In genomic region chr19:3365089-3365488, GRCm38 (mm10) we compare ENCODE assay signal across 23 mouse cellular contexts. TPM values are rescaled to one million over a fixed set of nuclear protein-coding genes. Genes with fewer than 3 reads are reported as not detected.
DNase-seq lines count a peak whose midpoint lies in the region; ATAC-seq and TF ChIP-seq lines count a peak whose summit lies in the region.
"Had no signal": no experiment of that assay in that cellular context is flagged by ENCODE, and none has a peak within 500 bp of the region (broad histone marks: within the 10 kb centered on the region; RNA-seq: fewer than 3 reads in every experiment).

No protein-coding gene starts in this region.

- DNase-seq in kidney, adult 2 months: no peak
- DNase-seq in kidney, adult 8-10 months: no peak
- no peak for DNase-seq in lung, embryonic 14.5 days
- no peak for DNase-seq in lung, adult 18-20 months
- DNase-seq in NIH3T3 (ENCODE audit: low read depth): peak; percentile 29
- DNase-seq in retina, embryonic 14.5 days (ENCODE audit: low spot score): no peak
- no peak for DNase-seq in spleen, adult 12 weeks (ENCODE audit: low spot score)
- DNase-seq: adrenal gland, postnatal 10 days; cerebellum, postnatal 14 days; gastrocnemius, postnatal 36 days; layer of hippocampus, postnatal 36 days; lung, postnatal 10 days; right cerebral cortex, postnatal 14 days; thymus, adult 2 months had no signal

- peak; percentile 27 for TF ChIP-seq CTCF in kidney, adult 2 months (conservative IDR thresholded peaks at IDR 0.05; ENCODE audit: insufficient read depth, insufficient read length, low read depth, low read length)
- TF ChIP-seq CTCF in lung, embryonic 14.5 days (IDR thresholded peaks at IDR 0.05; ENCODE audit: low read depth): 0 out of 2 replicates have a peak, but pooled peaks have one; percentile 7

- WGBS in kidney, adult 2 months: 95% methylated on average over 3 of the region's 3 CpGs
- WGBS in lung, embryonic 14.5 days: 89% methylated on average over 3 of the region's 3 CpGs

- no peak overlapping the region for H3K9ac ChIP-seq in lung, embryonic 14.5 days
- H3K9ac ChIP-seq: embryonic facial prominence, embryonic 13.5 days; limb, embryonic 15.5 days; midbrain, embryonic 15.5 days; neural tube, embryonic 15.5 days had no signal

- H3K9me3 ChIP-seq in lung, embryonic 14.5 days (ENCODE audit: low read depth, low read length): no peaks in the 10 kb centered on the region
- H3K9me3 ChIP-seq: embryonic facial prominence, embryonic 13.5 days; heart, embryonic 10.5 days; limb, embryonic 15.5 days; midbrain, embryonic 15.5 days; neural tube, embryonic 15.5 days had no signal

- H3K4me1 ChIP-seq in kidney, adult 2 months (ENCODE audit: control insufficient read depth, insufficient read depth, low read length): no peaks in the 10 kb centered on the region
- no peaks in the 10 kb centered on the region for H3K4me1 ChIP-seq in lung, embryonic 14.5 days (ENCODE audit: insufficient read depth)
- H3K4me1 ChIP-seq: embryonic facial prominence, embryonic 13.5 days; heart, embryonic 10.5 days; hindbrain, embryonic 10.5 days; limb, embryonic 15.5 days; midbrain, embryonic 15.5 days; neural tube, embryonic 15.5 days had no signal

- H3K36me3 ChIP-seq in kidney, adult 2 months (ENCODE audit: control insufficient read depth, insufficient read depth, low read length): peaks cover 30% of the 10 kb centered on the region
- H3K36me3 ChIP-seq in lung, embryonic 14.5 days (ENCODE audit: insufficient read depth): peaks cover 16% of the 10 kb centered on the region; the same call in 1 of the 2 replicates
- H3K36me3 ChIP-seq: hindbrain, embryonic 10.5 days; midbrain, embryonic 15.5 days had no signal

- ATAC-seq in lung, embryonic 14.5 days (ENCODE audit: insufficient read depth): no peak
- ATAC-seq: forebrain, embryonic 14.5 days; inflammation-experienced regulatory T-cells, adult 6 months; midbrain, embryonic 15.5 days had no signal

- no peak overlapping the region for H3K4me2 ChIP-seq in lung, embryonic 14.5 days
- H3K4me2 ChIP-seq: embryonic facial prominence, embryonic 13.5 days; limb, embryonic 15.5 days; midbrain, embryonic 15.5 days; neural tube, embryonic 15.5 days had no signal

- H3K27me3 ChIP-seq in kidney, adult 2 months (replicated peaks; ENCODE audit: control insufficient read depth, insufficient read depth, low read length): no peaks in the 10 kb centered on the region
- H3K27me3 ChIP-seq in lung, embryonic 14.5 days (ENCODE audit: insufficient read depth, low read length): no peaks in the 10 kb centered on the region
- H3K27me3 ChIP-seq: embryonic facial prominence, embryonic 13.5 days; limb, embryonic 15.5 days; megakaryocyte, embryonic 14.5 days; midbrain, embryonic 15.5 days; neural tube, embryonic 15.5 days had no signal

- no peak overlapping the region for H3K4me3 ChIP-seq in kidney, adult 2 months (ENCODE audit: insufficient read depth, low read depth, low read length)
- H3K4me3 ChIP-seq in lung, embryonic 14.5 days (ENCODE audit: low read depth, low read length): no peak overlapping the region
- H3K4me3 ChIP-seq: embryonic facial prominence, embryonic 13.5 days; heart, embryonic 10.5 days; hindbrain, embryonic 10.5 days; limb, embryonic 15.5 days; megakaryocyte, embryonic 14.5 days; midbrain, embryonic 15.5 days; neural tube, embryonic 15.5 days had no signal

- H3K27ac ChIP-seq in kidney, adult 2 months (ENCODE audit: insufficient read depth, low read depth, low read length): no peak overlapping the region
- H3K27ac ChIP-seq in lung, embryonic 14.5 days (ENCODE audit: low read depth): no peak overlapping the region
- H3K27ac ChIP-seq: embryonic facial prominence, embryonic 13.5 days; heart, embryonic 10.5 days; hindbrain, embryonic 10.5 days; limb, embryonic 15.5 days; midbrain, embryonic 15.5 days; neural tube, embryonic 15.5 days had no signal

- TF ChIP-seq POLR2A in kidney, adult 2 months (IDR thresholded peaks at IDR 0.05; ENCODE audit: low read depth, low read length): no peak

RNA-seq across cellular contexts. Expression of gene Tesmin, which starts 23.6 kb away (rescaled TPM):
- polyA plus RNA-seq in kidney, adult 2 months (2012; rRNA removed): 0.24 and 0.25 TPM in 2 replicates
- 0.22 and 0.39 TPM in 2 replicates for polyA plus RNA-seq in lung, embryonic 14.5 days (2014; fragmentation: Nextera tagmentation; extraction: Ambion mirVana)
- polyA plus RNA-seq: inflammation-experienced regulatory T-cells, adult 6 months had no signal

RNA-seq across cellular contexts. Expression of gene Cpt1a, which starts 43.0 kb away (rescaled TPM):
- polyA plus RNA-seq in kidney, adult 2 months (2012; rRNA removed): 232 and 272 TPM in 2 replicates
- polyA plus RNA-seq in lung, embryonic 14.5 days (2014; fragmentation: Nextera tagmentation; extraction: Ambion mirVana): 18.9 and 19.7 TPM in 2 replicates

RNA-seq across cellular contexts. Expression of gene Gal, which starts 49.3 kb away (rescaled TPM):
- 0.14 and 0.78 TPM in 2 replicates for polyA plus RNA-seq in kidney, adult 2 months (2012; rRNA removed)
- 1.7 and 2.3 TPM in 2 replicates for polyA plus RNA-seq in lung, embryonic 14.5 days (2014; fragmentation: Nextera tagmentation; extraction: Ambion mirVana)

Comparison
In these comparisons a context has a peak if more than half of its experiments do, and no peak if none do; other contexts are left out.
1. RNA of gene Cpt1a, which starts 43.0 kb away (polyA plus RNA-seq): 232 to 272 TPM in kidney, adult 2 months; 18.9 to 19.7 TPM in lung, embryonic 14.5 days; every median in the first group is over 10 times any median in the second.